Mouse (Mus musculus): ENCODE measurements around the gene Ebf1.

Gene Ebf1

DNA sequence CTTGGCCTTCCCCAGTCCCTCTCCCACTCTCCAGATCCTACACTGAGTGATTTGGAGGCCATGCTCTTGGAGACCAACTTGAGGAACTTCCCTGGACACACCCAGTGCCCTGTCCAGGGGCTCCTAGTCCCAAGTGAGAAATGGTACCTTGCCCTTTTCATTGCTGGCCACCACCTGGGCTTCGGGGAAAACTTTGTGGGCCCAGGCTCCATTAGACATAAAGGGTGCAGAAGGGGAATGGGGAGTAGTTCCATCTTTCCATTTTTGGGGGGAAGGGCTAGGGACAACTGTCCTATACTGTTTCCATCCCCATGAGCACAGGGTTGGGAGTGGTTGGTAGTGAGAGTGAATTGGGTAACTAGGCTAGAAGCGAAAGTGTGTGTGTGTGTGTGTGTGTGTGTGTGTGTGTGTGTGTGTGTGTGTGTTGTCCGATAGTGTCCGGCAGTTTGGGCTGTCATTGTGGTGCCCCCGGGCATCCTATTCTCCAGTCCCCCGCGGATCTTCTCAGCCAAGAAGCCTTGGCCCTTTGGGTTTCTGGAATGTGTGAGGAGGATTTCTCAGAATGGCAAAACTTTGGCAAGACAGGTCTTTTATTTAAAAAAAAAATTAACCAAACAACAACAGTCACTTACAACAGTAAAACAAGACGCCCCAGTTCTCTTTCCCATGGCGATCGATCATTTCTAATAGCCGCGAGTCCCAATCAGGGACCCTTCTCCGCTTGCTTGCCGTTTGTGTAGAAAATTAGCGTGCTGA is 2.2 kb downstream of the Ebf1 start:
- DNase-seq (ENCODE audit: low spot score): no peak

DNA sequence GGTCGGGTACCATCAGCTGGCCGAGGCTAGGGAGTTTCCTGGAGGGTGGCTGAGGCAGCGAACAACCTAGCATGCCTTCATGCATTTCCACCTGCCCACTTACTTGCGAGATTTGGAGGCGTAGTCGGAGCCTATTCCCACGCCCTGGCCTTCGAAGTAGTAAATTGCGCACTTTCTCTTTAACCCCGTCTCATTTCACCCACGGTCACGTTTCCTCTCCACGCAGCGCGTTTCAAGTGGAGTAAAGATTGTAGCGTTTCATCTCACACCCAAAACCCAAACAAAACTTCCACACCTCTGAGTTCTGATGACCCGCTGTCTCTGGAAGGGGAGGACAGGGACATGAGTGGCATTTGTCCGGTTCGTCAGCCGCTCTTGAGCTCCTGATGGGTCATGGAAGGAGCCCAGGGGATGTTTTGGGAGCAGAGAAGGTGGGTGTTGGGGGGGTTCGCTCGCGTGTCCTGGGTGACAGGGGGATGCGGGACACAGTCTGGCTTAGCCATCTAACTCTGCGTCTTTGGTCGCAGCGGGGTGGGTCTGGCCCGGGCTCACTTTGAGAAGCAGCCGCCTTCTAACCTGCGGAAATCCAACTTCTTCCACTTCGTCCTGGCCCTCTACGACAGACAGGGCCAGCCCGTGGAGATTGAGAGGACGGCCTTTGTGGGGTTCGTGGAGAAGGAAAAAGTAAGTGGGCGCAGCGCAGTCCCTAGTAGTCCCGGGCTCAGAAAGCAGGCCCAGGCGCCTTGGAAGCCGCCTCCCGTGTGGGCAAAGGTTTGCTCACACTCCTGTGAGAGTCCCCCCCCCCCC is 3.0 kb downstream of the Ebf1 start:
- DNase-seq (ENCODE audit: low spot score): no peak

DNA sequence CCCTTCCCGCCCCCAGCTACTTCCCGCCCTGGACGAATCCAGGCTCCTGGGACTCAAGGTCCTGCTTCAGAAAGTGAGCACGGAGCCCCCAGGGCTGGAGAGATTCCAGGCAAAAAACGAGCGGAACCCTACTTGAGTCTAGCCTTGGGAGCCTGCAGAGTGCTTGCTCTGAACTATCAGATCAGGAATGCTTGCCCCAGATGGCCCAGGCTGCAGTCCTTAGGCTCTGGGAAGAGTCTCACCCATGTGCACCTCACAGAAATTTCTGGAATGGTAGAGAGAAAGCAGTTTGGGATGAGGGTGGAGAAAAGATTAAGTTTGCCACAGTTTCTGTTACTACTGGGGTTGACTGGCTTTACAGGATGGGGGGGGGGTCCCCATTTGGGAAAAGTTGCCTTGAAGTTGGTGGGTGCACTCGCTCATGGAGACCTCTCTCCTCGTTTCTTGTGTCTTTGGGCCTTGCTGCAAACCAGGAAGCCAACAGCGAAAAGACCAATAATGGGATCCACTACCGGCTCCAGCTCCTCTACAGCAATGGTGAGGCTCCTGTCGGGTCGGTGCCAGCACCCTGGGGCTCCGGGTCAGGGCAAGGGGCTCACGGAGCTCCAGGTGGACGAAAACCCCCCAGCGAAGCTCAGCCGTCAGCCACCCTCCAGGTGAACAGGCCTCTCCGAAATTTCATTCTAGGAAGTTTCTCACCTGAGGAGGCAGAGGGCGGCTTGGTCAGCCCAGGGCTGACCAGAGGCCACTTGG is 3.8 kb downstream of the Ebf1 start:
- no peak for DNase-seq (ENCODE audit: low spot score)

DNA sequence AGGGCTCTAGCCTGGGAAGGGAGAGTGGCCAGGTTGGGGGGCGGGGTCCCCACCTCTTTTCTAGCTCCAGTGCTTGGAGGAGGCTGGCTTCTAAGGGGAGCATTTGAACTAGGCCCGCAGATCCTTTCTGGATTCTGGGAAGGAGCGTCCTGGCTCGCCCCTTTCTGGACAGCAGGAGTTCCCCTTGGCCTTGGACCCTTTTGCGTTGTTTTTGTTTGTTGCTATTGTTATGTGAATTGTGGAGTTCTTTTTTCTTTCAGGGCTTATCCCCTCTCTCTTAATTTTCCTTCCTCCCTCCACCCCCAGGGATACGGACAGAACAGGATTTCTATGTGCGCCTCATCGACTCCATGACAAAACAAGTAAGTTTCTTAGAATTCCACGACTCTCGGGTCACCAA is 4.5 kb downstream of the Ebf1 start:
- no peak for DNase-seq (ENCODE audit: low spot score)

DNA sequence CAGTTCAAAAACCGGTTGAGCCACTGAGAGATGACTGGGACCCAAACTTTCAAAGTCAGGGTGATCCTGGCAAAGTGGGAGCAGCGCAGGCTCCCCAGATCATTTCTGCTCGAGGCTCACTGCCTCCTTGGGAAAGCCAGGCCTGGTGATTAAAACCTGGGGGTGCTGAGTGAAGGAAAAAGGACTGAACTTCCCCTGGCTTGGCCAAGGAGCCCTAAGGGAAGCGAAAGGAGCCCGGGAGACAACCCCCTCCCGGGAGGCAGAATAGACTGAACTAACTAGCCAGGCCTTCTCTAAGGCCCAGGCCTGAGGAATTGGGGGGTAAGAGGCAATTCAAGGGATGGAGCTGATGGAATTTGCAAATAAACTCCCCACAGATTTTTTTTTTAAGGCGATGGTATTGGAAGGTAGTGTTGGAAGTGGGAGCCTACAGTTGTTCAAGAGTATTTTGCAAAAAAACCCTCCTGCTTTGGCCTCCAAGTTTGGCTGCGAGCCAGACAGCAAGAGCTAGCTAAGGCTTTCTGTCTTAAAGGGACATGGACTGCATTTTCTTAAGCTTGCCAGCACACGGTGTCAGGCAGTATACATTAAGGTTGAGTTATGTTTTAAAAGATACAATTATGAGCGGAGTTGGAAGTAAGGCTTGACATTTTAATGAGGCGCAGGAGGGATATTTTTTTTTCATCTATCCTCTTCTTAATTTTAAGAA is 5.1 kb downstream of the Ebf1 start:
- no peak for DNase-seq (ENCODE audit: low spot score)

DNA sequence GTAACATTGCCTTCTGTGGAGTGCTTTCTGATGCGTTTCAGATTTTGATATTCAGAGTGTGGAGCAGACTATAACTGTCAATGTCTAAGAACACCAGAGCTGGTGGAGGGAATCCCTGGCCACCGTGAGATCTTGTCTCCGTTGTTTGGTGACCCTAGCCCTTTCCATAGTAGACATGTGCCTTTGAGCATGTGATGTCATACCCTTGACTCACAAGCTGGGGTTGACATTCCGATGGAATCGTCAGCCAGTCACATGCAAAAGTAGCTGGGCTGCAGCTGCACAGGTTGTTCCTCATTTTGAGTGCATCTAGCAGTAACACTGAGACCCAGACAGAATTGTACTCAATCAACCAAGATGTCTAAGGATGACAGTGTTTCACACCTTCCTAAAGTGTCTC is 7.4 kb downstream of the Ebf1 start:
- no peak for DNase-seq (ENCODE audit: low spot score)

DNA sequence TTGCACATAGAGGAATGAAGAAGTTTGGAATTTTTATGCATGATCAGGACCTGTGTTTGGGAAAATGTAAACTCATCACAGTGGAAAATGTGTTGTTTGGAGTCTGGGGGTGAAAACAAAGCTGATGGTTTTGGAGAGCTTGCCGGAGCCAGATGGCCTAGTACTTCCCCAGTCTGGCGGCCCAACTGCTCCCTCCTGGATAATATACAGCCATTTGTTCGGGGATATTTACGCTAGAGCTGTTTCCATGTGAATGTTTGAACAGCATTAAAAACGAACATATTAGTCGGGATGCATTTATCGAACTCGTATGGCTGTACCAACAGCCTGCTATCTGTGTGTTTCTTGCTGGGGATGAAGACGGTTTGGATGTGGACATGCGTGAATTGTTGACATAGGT is 8.9 kb downstream of the Ebf1 start:
- DNase-seq (ENCODE audit: low spot score): no peak

DNA sequence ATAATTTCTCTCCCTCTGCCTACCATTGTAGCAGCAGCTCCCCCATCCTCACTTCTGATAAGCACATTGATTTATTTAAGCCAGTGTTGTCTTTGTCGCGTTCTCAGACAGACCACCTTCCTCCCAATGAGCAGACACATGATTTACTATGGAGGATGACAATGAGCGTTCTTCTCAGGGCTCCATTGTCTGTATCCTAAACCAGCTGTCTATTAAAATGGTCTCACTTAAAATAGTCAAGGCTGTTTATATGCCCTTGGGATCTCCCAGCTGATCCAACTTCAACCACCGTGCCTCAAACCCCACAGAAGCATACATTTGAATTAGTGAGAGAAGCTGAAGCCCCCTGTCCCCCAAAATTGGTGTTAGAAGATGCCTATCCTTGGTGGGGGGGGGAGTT is 11.3 kb downstream of the Ebf1 start:
- no peak for DNase-seq (ENCODE audit: low spot score)

DNA sequence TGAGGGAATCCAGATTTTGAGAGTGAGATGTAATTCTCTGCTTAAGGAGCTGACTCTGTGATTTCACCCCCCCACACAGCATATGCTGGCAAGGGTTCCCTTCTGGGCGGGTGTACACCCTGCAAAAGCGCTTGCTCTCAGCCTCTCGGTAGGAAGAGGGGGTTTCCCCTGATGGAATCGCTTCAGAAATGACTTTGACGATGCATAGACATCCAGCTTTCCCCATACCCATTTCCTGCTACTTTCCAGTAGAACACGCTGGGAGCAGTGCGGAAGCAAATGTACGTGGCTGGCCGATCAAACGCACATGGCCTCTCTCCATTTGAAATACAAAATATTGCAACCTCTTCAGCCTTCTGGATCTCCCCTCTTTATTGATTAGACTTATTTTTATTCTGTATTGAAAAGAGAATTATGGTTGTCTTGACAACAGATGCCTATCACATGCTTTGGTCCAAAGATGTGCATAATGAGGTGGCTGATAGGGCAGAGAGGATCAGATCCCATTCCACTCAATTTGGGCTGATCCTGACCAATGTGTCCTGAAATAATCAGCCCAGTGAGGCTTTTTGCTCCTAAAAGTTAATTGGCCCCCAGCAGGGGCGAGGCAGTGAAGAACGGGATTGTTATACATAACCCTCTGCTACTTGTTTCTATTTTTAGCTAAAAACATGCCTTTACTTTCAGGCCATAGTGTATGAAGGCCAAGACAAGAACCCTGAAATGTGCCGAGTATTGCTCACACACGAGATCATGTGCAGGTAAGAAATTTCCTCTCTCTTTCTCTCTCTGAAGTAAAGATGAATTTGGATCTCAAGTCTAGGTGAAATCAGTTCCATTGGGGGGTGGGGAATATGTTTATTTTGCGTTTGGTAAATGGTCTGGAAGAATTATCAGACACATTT is 15.2 kb downstream of the Ebf1 start:
- DNase-seq (ENCODE audit: low spot score): no peak

DNA sequence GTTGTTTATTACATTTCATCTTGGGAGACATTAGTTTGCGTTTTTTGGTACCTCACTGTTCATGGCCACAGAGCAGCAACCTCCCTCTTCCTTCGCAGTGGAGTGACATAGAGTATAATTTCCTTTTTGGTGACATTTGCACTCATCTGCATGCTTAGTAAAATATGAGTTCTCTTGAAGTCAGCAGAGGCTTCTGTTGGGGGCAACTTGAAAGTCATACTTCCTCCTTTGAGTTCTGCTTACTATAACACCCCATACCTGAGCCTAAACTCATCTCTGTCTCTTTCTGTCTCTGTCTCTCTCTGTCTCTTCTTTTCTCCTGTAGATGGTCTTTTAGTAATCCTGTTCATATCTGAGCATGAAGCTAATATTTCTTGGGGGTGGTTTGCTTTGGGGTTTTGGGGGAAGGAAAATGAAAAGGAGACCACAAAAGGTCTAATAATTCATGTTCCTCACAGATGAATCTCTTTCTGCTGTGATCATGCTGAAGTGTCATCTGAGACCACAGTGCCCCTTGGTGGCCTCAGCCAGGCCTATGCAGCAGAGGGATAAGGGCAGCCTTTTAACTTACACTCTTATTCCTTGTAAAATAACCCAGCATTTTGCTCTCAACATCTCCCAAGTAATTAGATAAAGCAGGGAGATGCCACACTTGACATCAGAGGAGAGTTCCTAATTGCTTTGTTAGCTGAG is 16.0 kb downstream of the Ebf1 start:
- no peak for DNase-seq (ENCODE audit: low spot score)

DNA sequence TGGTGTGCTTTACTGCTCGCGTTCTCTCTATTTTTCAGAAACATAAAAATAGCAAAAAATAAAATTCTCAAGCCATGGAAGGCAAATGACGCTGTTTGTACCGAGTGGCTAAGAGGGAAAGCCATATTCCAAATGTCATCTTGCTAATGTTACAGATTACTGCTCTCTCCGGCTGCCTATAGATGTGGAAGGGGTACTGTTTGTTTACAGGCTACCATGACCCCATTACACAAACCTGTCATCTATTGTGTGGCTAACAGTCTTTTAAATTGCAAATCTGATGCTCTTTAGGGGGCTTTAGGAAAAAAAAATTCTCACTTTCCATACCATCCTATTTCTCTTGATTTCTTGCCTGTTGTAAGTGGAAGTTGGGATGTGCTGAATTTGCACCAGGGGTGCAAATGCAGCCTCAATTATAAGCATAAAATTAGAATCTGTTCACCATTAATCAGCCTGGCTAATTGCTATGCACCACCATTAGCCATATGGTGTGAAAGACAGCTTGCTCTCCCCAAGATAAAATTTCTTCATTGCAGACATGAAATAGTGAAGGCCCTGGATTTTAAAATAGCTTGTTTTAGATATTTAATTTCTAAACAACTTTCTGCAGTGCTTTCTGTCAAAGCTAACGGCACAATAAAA is 17.6 kb downstream of the Ebf1 start:
- DNase-seq (ENCODE audit: low spot score): no peak

DNA sequence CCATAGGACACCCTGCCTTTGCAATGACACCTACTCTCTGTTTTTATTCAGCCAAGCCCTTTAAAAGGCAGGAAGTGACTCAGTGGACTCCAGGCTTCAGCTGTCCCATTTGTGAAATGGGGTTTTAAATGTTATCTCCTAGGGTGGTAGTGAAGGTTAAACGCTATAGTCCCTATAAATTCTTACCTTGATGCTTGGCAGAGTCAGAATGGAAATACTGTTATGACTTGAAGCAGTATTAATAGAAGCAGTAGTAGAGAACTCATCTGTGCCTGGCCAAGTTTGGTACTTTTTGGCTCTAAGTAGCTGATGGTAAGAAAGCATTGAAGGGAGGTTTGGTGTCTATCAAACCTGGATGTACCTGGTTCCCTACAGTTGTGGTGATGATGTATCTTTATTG is 19.1 kb downstream of the Ebf1 start:
- DNase-seq (ENCODE audit: low spot score): no peak

DNA sequence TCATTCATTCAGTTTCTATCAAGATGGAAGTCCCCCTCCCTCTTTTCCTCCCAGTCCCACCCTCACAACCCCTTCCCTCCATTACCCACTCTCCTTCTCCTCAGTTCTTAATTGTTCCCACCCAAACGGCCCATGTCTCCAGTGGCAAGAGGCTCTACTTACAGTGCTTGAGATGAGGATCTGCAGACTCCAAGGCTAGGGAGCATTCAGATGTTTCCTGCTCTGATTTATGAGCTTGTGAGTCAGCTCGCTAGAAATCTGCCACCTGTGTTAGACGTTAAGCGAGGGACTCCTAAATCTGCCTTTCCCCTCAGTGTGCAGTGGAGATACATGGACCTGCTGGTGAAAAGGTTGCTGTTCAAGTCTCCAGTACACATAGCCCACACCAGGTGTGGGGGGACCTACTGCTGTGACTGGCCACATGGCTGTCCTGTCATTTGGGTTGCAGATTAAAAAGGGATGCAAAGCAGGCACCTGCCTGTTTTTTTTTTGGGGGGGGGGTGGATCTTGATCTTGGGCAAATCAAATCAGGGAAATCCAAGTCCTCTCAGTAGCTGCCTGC is 21.2 kb downstream of the Ebf1 start:
- DNase-seq (ENCODE audit: low spot score): no peak

DNA sequence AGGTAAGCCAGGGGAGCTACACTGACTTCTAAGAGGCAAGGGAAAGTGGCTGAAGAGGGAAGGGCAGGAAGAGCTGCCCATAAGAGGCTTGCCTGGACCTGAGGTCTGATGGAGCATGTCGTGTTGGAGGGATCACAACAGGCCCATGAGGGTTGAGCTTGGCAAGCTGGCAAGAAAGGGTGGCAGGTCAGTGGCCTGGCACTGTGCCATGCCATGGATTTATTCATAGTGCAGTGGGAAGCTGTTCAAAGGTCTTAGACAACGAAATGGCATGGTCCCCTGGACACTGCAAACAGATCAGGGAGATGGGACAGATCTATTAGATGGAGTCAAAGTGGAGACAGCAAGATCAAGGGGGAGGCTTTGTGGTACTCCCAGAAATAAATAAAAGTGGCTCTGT is 24.4 kb downstream of the Ebf1 start:
- no peak for DNase-seq (ENCODE audit: low spot score)

DNA sequence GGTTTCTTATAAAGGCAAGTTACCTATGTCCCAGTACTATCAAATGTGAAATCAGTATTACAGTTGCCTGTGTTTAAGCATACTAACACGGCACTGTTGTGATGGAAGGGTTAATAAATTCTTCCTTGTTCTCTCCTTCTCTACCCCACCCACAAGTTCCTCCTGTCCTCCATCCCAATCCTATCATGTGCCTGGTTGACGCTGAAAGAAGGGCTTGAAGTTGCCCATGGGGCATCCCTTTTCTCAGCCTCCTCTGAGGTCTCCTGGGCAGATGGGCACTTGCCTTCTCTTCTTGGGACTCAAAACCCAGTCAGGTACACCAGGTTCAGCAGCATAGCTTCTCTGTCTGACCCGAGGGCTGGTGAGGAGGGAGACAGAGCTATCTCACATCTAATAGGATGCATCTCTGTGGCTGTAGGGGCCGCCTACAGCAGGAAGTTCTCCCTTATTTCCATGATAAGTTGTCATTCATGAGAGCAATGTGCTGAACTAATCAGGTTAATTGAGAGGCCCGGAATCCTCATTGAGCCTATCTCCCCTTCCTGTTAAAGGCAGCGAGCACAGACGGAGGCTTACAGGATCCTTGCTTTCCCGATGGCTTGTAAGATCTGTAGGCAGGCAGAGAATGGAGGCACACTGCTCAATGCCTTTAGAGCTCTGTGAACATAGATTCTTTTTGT is 37.4 kb downstream of the Ebf1 start:
- peak; percentile 59 for DNase-seq (ENCODE audit: low spot score)

DNA sequence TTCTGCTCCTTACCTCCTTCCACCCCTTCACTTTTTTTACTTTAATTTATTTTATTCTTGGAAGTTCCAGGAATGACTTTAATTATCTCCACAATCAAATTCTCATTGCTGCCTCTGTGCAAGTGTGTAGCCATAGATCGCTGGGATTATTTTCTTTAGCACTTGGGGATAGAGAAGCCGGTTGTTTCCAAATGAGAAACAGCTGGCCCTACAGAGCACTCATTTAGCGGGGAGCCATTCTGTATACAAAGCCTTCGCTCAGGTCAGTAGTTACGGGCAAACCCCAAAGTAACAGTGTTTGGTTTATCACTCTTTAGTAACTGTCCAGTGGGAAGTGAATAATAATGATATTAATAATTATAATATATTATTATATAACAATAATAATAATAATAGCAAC is 38.4 kb downstream of the Ebf1 start:
- DNase-seq (ENCODE audit: low spot score): no peak

DNA sequence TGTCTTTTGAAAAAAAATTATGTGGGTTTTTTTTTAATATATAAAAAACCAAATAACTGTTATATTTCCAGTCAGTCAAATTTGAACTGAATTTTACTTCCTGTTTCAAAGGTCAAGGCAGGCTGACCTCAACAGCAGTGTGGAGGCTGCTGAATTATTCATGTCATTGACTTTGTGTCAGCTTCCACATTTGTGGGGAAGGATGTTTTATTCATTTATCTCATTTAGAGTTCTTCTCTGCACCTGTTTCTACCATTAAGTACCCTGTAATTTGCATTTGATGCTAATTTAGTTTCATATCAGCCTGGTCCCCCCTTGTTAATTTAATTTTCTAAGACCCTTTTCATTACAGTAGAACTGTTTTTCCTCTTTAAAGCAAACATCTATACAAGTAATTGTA is 39.8 kb downstream of the Ebf1 start:
- peak; percentile 57 for DNase-seq (ENCODE audit: low spot score)

DNA sequence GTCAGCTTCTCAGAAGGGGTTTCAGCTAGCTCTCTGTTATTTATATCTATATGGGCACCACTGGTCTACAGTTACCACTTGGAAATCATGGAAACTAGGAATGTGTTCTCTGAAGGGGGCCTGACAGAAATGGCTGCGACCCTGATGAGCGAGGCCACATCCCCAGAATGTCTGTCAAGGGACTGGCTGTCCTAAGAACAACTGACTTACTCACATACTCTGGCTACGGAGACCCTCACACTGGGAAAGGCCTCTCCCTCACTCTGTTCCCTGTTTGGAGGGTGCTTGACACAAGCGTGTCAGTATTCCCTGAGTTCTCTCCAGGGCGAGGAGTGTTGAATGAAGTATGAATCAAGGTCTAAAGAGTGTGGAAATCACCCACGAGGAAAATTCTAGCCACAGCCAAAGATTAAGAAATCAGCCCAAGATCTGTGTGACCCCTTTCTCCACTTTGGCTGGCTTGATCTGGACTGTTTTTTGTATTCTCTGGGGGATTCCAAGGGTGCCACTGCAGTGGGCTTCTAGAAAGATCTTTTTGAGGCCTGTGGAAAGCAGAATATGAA is 40.8 kb downstream of the Ebf1 start:
- no peak for DNase-seq (ENCODE audit: low spot score)

DNA sequence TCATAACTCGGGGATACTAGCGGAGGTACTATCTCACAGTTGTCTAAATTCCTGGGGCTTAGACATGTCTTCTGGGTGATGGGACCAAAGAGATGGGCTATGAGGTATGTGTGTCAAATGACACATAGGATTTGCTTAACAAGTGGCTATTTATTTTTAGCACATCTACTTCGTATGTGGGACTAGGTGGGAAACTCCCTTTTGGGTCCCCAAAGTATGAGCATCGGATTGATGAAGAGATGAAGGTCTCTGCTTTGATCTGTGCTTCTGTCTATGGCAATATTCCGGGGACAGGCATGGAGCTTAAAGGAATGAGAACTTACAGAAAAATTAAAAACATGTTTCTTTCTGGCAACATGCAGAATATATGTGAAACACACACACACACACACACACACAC is 44.8 kb downstream of the Ebf1 start:
- DNase-seq (ENCODE audit: low spot score): no peak

Data from retina, embryonic 14.5 days (tissue).